Comparison of ENCODE assay signal across 12 mouse cellular contexts in genomic region chr16:8672811-8673210, GRCm38 (mm10). TPM values are rescaled to one million over a fixed set of nuclear protein-coding genes. Genes with fewer than 3 reads are reported as not detected.
DNase-seq lines count a peak whose midpoint lies in the region; ATAC-seq and TF ChIP-seq lines count a peak whose summit lies in the region.
"Had no signal": no experiment of that assay in that cellular context is flagged by ENCODE, and none has a peak within 500 bp of the region (broad histone marks: within the 10 kb centered on the region; RNA-seq: fewer than 3 reads in every experiment).

No protein-coding gene starts in this region.

- no peaks in the 10 kb centered on the region for H3K9me3 ChIP-seq in kidney, embryonic 15.5 days (replicated peaks)
- no peaks in the 10 kb centered on the region for H3K9me3 ChIP-seq in forebrain, embryonic 15.5 days
- no peaks in the 10 kb centered on the region for H3K9me3 ChIP-seq in kidney, postnatal 0 days (replicated peaks; ENCODE audit: low read length)
- H3K9me3 ChIP-seq: G1E had no signal

- TF ChIP-seq CTCF in kidney, postnatal 0 days (IDR thresholded peaks at IDR 0.05; ENCODE audit: low read depth) = no peak

- H3K27ac ChIP-seq in kidney, embryonic 15.5 days = no peak overlapping the region
- no peak overlapping the region for H3K27ac ChIP-seq in forebrain, embryonic 15.5 days (replicated peaks)
- H3K27ac ChIP-seq in kidney, postnatal 0 days = no peak overlapping the region

- no peak overlapping the region for H3ac ChIP-seq in myocyte (ENCODE audit: control insufficient read depth, insufficient read length)

- H3K4me2 ChIP-seq in kidney, embryonic 15.5 days = peak overlapping the region; percentile 93
- H3K4me2 ChIP-seq in forebrain, embryonic 15.5 days (replicated peaks) = peak overlapping the region; percentile 69
- H3K4me2 ChIP-seq in kidney, postnatal 0 days (ENCODE audit: low read length) = peak overlapping the region; percentile 84; the same call in 1 of the 2 replicates
- H3K4me2 ChIP-seq in myocyte (ENCODE audit: low read depth) = peak overlapping the region; percentile 71

- DNase-seq in kidney, postnatal 14 days = no peak
- DNase-seq in kidney, postnatal 0 days (ENCODE audit: low spot score) = no peak
- no peak for DNase-seq in Muller cell, postnatal 12 days (ENCODE audit: inconsistent ontology term)
- DNase-seq in left cerebral cortex, adult 11 months (ENCODE audit: low spot score) = no peak
- DNase-seq: lung, postnatal 14 days had no signal

- no peak for ATAC-seq in kidney, embryonic 15.5 days (replicated peaks; ENCODE audit: low FRiP score)
- no peak for ATAC-seq in forebrain, embryonic 15.5 days (replicated peaks)
- ATAC-seq in kidney, postnatal 0 days (replicated peaks; ENCODE audit: low FRiP score, low read depth) = no peak

- H3K27me3 ChIP-seq in kidney, embryonic 15.5 days = peaks cover 10% of the 10 kb centered on the region
- 0 out of 2 replicates have a peak, but pooled peaks cover 8% of the 10 kb centered on the region for H3K27me3 ChIP-seq in forebrain, embryonic 15.5 days
- H3K27me3 ChIP-seq in kidney, postnatal 0 days (ENCODE audit: insufficient read depth, low read length) = no peaks in the 10 kb centered on the region
- no peaks in the 10 kb centered on the region for H3K27me3 ChIP-seq in myocyte (ENCODE audit: control insufficient read depth, insufficient read depth, insufficient read length)

- no peak overlapping the region for H3K9ac ChIP-seq in kidney, embryonic 15.5 days
- H3K9ac ChIP-seq in forebrain, embryonic 15.5 days (replicated peaks) = no peak overlapping the region
- no peak overlapping the region for H3K9ac ChIP-seq in kidney, postnatal 0 days (ENCODE audit: low read depth, low read length)

- H3K4me3 ChIP-seq in kidney, embryonic 15.5 days (replicated peaks) = peak overlapping the region; percentile 75; the same call in 1 of the 2 replicates
- peak overlapping the region; percentile 75; the same call in 1 of the 2 replicates for H3K4me3 ChIP-seq in forebrain, embryonic 15.5 days
- no peak overlapping the region for H3K4me3 ChIP-seq in kidney, postnatal 0 days (replicated peaks; ENCODE audit: low read depth, low read length)
- peak overlapping the region; percentile 65 for H3K4me3 ChIP-seq in myocyte

- no peaks in the 10 kb centered on the region for H3K36me3 ChIP-seq in kidney, embryonic 15.5 days
- no peaks in the 10 kb centered on the region for H3K36me3 ChIP-seq in forebrain, embryonic 15.5 days
- H3K36me3 ChIP-seq in kidney, postnatal 0 days (ENCODE audit: insufficient read depth, low read length) = no peaks in the 10 kb centered on the region
- no peaks in the 10 kb centered on the region for H3K36me3 ChIP-seq in myocyte (ENCODE audit: control insufficient read depth, insufficient read depth)

- peaks cover 35% of the 10 kb centered on the region for H3K79me2 ChIP-seq in myocyte (ENCODE audit: control insufficient read depth, insufficient read depth)

- peaks cover 49% of the 10 kb centered on the region for H3K4me1 ChIP-seq in kidney, embryonic 15.5 days
- peaks cover 32% of the 10 kb centered on the region for H3K4me1 ChIP-seq in forebrain, embryonic 15.5 days
- H3K4me1 ChIP-seq in kidney, postnatal 0 days (replicated peaks; ENCODE audit: insufficient read depth, low read length) = peaks cover 18% of the 10 kb centered on the region

- no peak for TF ChIP-seq POLR2A in myocyte (IDR thresholded peaks at IDR 0.05; ENCODE audit: insufficient read length, low read depth)

TF ChIP-seq in myocyte, 11 proteins besides CTCF, POLR2A, EP300 and RAD21:
- TF ChIP-seq CEBPB (IDR thresholded peaks at IDR 0.05; ENCODE audit: insufficient read depth, poor library complexity, severe bottlenecking) = no peak
- no peak for TF ChIP-seq REST (IDR thresholded peaks at IDR 0.05; ENCODE audit: insufficient read depth, insufficient read length)
- no peak for TF ChIP-seq MAX (IDR thresholded peaks at IDR 0.05; ENCODE audit: low read depth)
- TF ChIP-seq E2F4 (IDR thresholded peaks at IDR 0.05; ENCODE audit: insufficient read depth) = no peak
- no peak for TF ChIP-seq MYOG (IDR thresholded peaks at IDR 0.05; ENCODE audit: control insufficient read depth in 1 of 3, insufficient read depth in 1 of 3, insufficient read length in 2 of 3, low read depth in 2 of 3)
- TF ChIP-seq SRF (IDR thresholded peaks at IDR 0.05; ENCODE audit: control insufficient read depth, insufficient read length, low read depth) = no peak
- TF ChIP-seq MYOD1 (IDR thresholded peaks at IDR 0.05; ENCODE audit: control insufficient read depth in 1 of 3, insufficient read length in 2 of 3, low read depth in 2 of 3) = no peak
- no peak for TF ChIP-seq POLR2AphosphoS2 (IDR thresholded peaks at IDR 0.05; ENCODE audit: insufficient read length, low read depth)
- no peak for TF ChIP-seq TCF3 (IDR thresholded peaks at IDR 0.05; ENCODE audit: insufficient read length, low read depth)
- no peak for TF ChIP-seq TCF12 (IDR thresholded peaks at IDR 0.05; ENCODE audit: insufficient read depth, poor library complexity, severe bottlenecking)
- no peak for TF ChIP-seq USF1 (IDR thresholded peaks at IDR 0.05; ENCODE audit: low read depth)

RNA-seq across cellular contexts. Expression of gene Carhsp1, which starts 0.9 kb away (rescaled TPM):
- 76.8 and 80.8 TPM in 2 replicates for polyA plus RNA-seq in kidney, embryonic 15.5 days (2015; fragmentation: Nextera tagmentation; extraction: Ambion mirVana)
- 183 and 199 TPM in 2 replicates for polyA plus RNA-seq in forebrain, embryonic 15.5 days (2015; fragmentation: Nextera tagmentation; extraction: Ambion mirVana)
- polyA plus RNA-seq in kidney, postnatal 0 days (2015; fragmentation: Nextera tagmentation; extraction: Ambion mirVana) = 53.0 and 61.1 TPM in 2 replicates
- 110 TPM for polyA plus RNA-seq in myocyte (2012; fragmentation: generic; extraction: Trizol)

RNA-seq across cellular contexts. Expression of gene Gm5767, which starts 7.8 kb away (rescaled TPM):
- polyA plus RNA-seq in kidney, embryonic 15.5 days (2015; fragmentation: Nextera tagmentation; extraction: Ambion mirVana) = not detected in 2 replicates
- polyA plus RNA-seq in forebrain, embryonic 15.5 days (2015; fragmentation: Nextera tagmentation; extraction: Ambion mirVana) = not detected in 2 replicates
- not detected in 2 replicates for polyA plus RNA-seq in kidney, postnatal 0 days (2015; fragmentation: Nextera tagmentation; extraction: Ambion mirVana)
- 0.16 TPM for polyA plus RNA-seq in myocyte (2012; fragmentation: generic; extraction: Trizol)
- polyA plus RNA-seq: G1E; heart, postnatal 0 days; neural tube, embryonic 11.5 days; spleen, adult 2 months had no signal

RNA-seq across cellular contexts. Expression of gene Tmem186, which starts 35.3 kb away (rescaled TPM):
- 19.8 and 20.9 TPM in 2 replicates for polyA plus RNA-seq in kidney, embryonic 15.5 days (2015; fragmentation: Nextera tagmentation; extraction: Ambion mirVana)
- 24.8 and 25.9 TPM in 2 replicates for polyA plus RNA-seq in forebrain, embryonic 15.5 days (2015; fragmentation: Nextera tagmentation; extraction: Ambion mirVana)
- 13.8 and 16.0 TPM in 2 replicates for polyA plus RNA-seq in kidney, postnatal 0 days (2015; fragmentation: Nextera tagmentation; extraction: Ambion mirVana)
- polyA plus RNA-seq in myocyte (2012; fragmentation: generic; extraction: Trizol) = 7.4 TPM

RNA-seq across cellular contexts. Expression of gene Pmm2, which starts 35.3 kb away (rescaled TPM):
- 54.1 and 56.4 TPM in 2 replicates for polyA plus RNA-seq in kidney, embryonic 15.5 days (2015; fragmentation: Nextera tagmentation; extraction: Ambion mirVana)
- polyA plus RNA-seq in forebrain, embryonic 15.5 days (2015; fragmentation: Nextera tagmentation; extraction: Ambion mirVana) = 49.6 and 49.9 TPM in 2 replicates
- polyA plus RNA-seq in kidney, postnatal 0 days (2015; fragmentation: Nextera tagmentation; extraction: Ambion mirVana) = 45.0 and 53.6 TPM in 2 replicates
- polyA plus RNA-seq in myocyte (2012; fragmentation: generic; extraction: Trizol) = 31.7 TPM
